Mouse (Mus musculus) limb, embryonic 15.5 days (tissue): ENCODE measurements around the gene Usp32. TPM values are rescaled to one million over a fixed set of nuclear protein-coding genes. Genes with fewer than 3 reads are reported as not detected.
"Not testable (repeated sequence)": the region's sequence is repeated elsewhere in the genome, so short reads cannot be mapped to it uniquely, and the experiment has no call there.

Experiments
- ATAC-seq: fragments of 200-750 bp; cut with Nextera tagmentation; 2 replicates; pipeline ENCODE4 v1.8.0; 2017; ENCODE audit warnings: low read depth, moderate TSS enrichment; ENCODE audit not compliant: insufficient number of reproducible peaks, low FRiP score, low TSS enrichment
- H3K27ac ChIP-seq: fragments of 300-500 bp; sonication (generic); 2 replicates; pipeline ENCODE4 v1.5.1; 2015; ENCODE audit warnings: moderate library complexity, mild to moderate bottlenecking, inconsistent platforms
- H3K27me3 ChIP-seq: fragments of 300-500 bp; sonication (generic); 2 replicates; pipeline ENCODE4 v1.6.1; 2015; ENCODE audit warnings: inconsistent platforms
- H3K36me3 ChIP-seq: fragments of 300-500 bp; sonication (generic); 2 replicates; pipeline ENCODE4 v1.6.1; 2015; ENCODE audit warnings: inconsistent platforms
- H3K4me1 ChIP-seq: fragments of 300-500 bp; sonication (generic); 2 replicates; pipeline ENCODE4 v1.6.1; 2015; ENCODE audit warnings: inconsistent platforms
- H3K4me2 ChIP-seq: fragments of 300-500 bp; sonication (generic); 2 replicates; pipeline ENCODE4 v1.6.1; 2015; ENCODE audit warnings: mild to moderate bottlenecking, inconsistent platforms
- H3K4me3 ChIP-seq: fragments of 300-500 bp; sonication (generic); 2 replicates; pipeline ENCODE4 v1.5.1; 2015; ENCODE audit warnings: mild to moderate bottlenecking, inconsistent platforms
- H3K9ac ChIP-seq: fragments of 300-500 bp; sonication (generic); 2 replicates; pipeline ENCODE4 v1.6.1; 2015; ENCODE audit warnings: inconsistent platforms
- H3K9me3 ChIP-seq: fragments of 300-500 bp; sonication (generic); 2 replicates; pipeline ENCODE4 v1.6.1; 2016; ENCODE audit warnings: inconsistent platforms
- WGBS: fragments of 180-500 bp; shearing (Covaris S2); methylation state at CpG from one replicate; pipeline ENCODE4 v1.1.7; 2015; 5-methylcytosine and 5-hydroxymethylcytosine counted together
- polyA plus RNA-seq: library from polyadenylated mRNA; unstranded; fragments of >200 nt; fragmentation: Nextera tagmentation; extraction: Ambion mirVana; gene quantifications from 2 replicates; pipeline ENCODE4 v1.2.1, GENCODE M21; 2015

Usp32 gene
- polyA plus RNA-seq, 1 experiment from 2014 or later, result 3.8 TPM

- no peak overlapping the region for H3K4me2 ChIP-seq
- no peak overlapping the region for H3K4me3 ChIP-seq
- no peaks in the 10 kb centered on the region for H3K4me1 ChIP-seq
- H3K36me3 ChIP-seq, result no peaks in the 10 kb centered on the region
- ATAC-seq, result no peak
- 81% methylated on average over 1 of the region's 1 CpGs for WGBS
- no peak overlapping the region for H3K9ac ChIP-seq
- no peak overlapping the region for H3K27ac ChIP-seq
- H3K27me3 ChIP-seq, result no peaks in the 10 kb centered on the region
- H3K9me3 ChIP-seq, result no peaks in the 10 kb centered on the region
These were observed 27.5 kb upstream of the Usp32 start for GRCm38 (mm10) chr11:85167503-85167902.

- no peak overlapping the region for H3K4me3 ChIP-seq
- no peak for ATAC-seq
These were observed 24.4 kb upstream of the Usp32 start for GRCm38 (mm10) chr11:85164371-85164770.

DNA sequence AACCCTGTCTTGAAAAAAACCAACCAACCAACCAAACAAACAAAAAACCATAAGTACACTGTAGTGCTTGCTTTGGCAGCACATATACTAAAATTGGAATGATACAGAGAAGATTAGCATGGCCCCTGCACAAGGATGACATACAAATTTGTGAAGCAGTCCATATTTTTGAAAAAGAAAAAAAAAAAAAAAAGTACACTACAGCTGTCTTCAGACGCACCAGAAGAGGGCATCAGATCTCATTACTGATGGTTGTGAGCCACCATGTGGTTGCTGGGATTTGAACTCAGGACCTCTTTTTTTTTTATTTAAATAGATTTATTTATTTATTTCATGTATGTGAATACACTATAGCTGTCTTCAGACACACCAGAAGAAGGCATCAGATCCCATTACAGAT lies 23.1 kb upstream of the Usp32 start:
- ATAC-seq, H3K27me3 ChIP-seq, H3K4me1 ChIP-seq, H3K36me3 ChIP-seq, H3K4me2 ChIP-seq, H3K27ac ChIP-seq, H3K9me3 ChIP-seq, H3K9ac ChIP-seq, H3K4me3 ChIP-seq: not testable (repeated sequence)
- WGBS, result 88% methylated on average over 1 of the region's 1 CpGs

More at GRCm38 (mm10) chr11:85164371-85164770, 24.4 kb upstream of the Usp32 start:
- Histone ChIP-seq H3K9ac (no peak overlapping the region), H3K36me3 (no peaks in the 10 kb centered on the region), H3K4me2 (no peak overlapping the region), H3K9me3 (no peaks in the 10 kb centered on the region), H3K27ac (no peak overlapping the region), H3K4me1 (no peaks in the 10 kb centered on the region), H3K27me3 (no peaks in the 10 kb centered on the region)

DNA sequence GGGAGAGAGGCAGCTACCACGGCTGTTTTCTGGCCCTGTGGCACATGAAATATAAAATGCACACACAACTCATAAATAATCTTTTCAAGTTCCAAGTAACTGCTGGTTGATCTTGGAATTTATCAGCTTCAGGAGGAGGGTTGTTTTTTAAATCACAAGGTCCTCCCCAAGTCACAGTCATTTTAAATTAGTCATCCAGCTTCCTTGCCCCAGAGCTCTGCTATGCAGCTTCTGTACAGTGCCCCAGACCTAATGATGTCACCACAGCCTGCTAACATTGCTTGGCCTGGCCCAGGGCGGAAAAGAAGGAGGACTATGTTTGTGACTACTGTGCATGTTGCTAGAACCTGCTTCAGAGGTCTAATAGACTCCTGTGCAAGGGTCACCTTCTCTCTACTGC lies 17.3 kb upstream of the Usp32 start:
- Histone ChIP-seq H3K4me1 (no peaks in the 10 kb centered on the region), H3K9ac (no peak overlapping the region), H3K27me3 (no peaks in the 10 kb centered on the region), H3K27ac (no peak overlapping the region), H3K9me3 (no peaks in the 10 kb centered on the region), H3K36me3 (no peaks in the 10 kb centered on the region), H3K4me3 (no peak overlapping the region), H3K4me2 (no peak overlapping the region)
- WGBS, result 40% methylated on average over 2 of the region's 2 CpGs
- no peak for ATAC-seq

- Histone ChIP-seq H3K9me3 (no peaks in the 10 kb centered on the region), H3K4me3 (no peak overlapping the region), H3K27me3 (no peaks in the 10 kb centered on the region), H3K27ac (no peak overlapping the region), H3K9ac (no peak overlapping the region), H3K36me3 (no peaks in the 10 kb centered on the region), H3K4me2 (no peak overlapping the region), H3K4me1 (no peaks in the 10 kb centered on the region)
- no peak for ATAC-seq
- 59% methylated on average over 2 of the region's 2 CpGs for WGBS
These were observed 12.4 kb upstream of the Usp32 start for GRCm38 (mm10) chr11:85152256-85152930.

DNA sequence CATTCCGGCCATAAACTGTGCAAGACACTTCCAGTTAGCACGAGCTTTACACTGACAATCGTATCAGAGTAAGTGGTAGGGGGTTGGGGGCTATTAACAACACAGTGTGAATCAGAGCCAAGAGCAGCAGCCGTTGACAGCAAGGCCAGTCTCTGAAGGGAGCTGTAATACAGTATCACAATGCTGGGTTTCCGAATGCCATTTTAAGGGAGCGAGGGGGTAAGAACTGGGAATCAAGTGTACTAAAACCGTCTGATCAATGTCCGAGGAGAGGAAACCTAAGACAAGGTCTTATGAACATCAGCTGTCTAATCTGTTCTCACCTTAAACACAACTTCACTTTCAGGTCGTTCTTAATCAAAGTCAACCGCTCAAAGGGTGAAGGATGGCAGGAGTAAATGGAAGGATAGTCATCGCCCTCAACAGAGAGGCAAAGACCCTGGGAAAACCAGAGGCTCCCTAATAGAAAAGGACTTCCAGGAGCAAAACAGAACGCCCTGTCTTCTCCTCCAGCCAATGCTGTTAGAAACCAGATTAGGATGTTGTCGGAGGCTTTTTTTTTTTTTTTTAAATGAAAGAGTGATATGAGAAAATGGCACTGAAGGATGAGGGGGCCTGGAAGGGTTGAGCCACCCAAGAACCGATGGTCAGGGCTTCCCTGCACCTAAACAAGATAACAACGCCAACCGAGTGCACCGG lies 1.0 kb downstream of the Usp32 start:
- H3K4me1 ChIP-seq, result peaks cover 4% of the 10 kb centered on the region; the same call in 1 of the 2 replicates
- WGBS, result 2% methylated on average over 17 of the region's 17 CpGs
- no peaks in the 10 kb centered on the region; the same call in 1 of the 2 replicates for H3K9me3 ChIP-seq
- H3K4me2 ChIP-seq, result peak overlapping the region; percentile 69
- no peak for ATAC-seq
- peak overlapping the region; percentile 88 for H3K4me3 ChIP-seq
- no peaks in the 10 kb centered on the region; the same call in 1 of the 2 replicates for H3K36me3 ChIP-seq
- no peaks in the 10 kb centered on the region for H3K27me3 ChIP-seq
- peak overlapping the region; percentile 71 for H3K9ac ChIP-seq
- peak overlapping the region; percentile 81; the same call in 1 of the 2 replicates for H3K27ac ChIP-seq

- Histone ChIP-seq H3K9ac (no peak overlapping the region), H3K36me3 (no peaks in the 10 kb centered on the region)
- ATAC-seq, result no peak
These were observed 8.4 kb downstream of the Usp32 start for GRCm38 (mm10) chr11:85131542-85131941.

DNA sequence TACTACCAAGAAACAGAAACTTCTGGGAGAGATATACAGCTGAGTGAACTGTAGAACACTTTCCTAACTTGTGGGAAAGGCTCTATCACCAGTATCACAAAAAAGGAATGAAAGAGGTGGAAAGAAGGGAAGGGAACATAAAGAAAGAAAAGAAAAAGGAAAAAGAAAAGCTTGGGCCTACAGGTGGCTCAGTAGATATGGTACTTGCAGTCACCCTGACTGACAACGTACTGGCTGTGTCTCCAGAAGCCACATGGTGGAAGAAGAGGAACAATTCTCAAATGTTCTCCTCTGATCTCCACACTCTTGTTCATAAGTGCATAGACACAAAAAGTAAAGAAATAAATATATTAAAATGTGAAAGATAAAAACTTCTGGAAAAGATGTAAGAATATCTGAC lies 11.1 kb downstream of the Usp32 start:
- Histone ChIP-seq H3K4me1 (no peaks in the 10 kb centered on the region), H3K27me3 (no peaks in the 10 kb centered on the region), H3K9ac (no peak overlapping the region), H3K36me3 (no peaks in the 10 kb centered on the region), H3K27ac (no peak overlapping the region), H3K4me2 (no peak overlapping the region), H3K9me3 (no peaks in the 10 kb centered on the region), H3K4me3 (no peak overlapping the region)
- 88% methylated on average over 1 of the region's 1 CpGs for WGBS
- no peak for ATAC-seq

More at GRCm38 (mm10) chr11:85131542-85131941, 8.4 kb downstream of the Usp32 start:
- 62% methylated on average over 2 of the region's 2 CpGs for WGBS
- Histone ChIP-seq H3K27me3 (no peaks in the 10 kb centered on the region), H3K9me3 (no peaks in the 10 kb centered on the region), H3K27ac (no peak overlapping the region), H3K4me1 (no peaks in the 10 kb centered on the region), H3K4me3 (no peak overlapping the region), H3K4me2 (no peak overlapping the region)

- Histone ChIP-seq H3K9ac (no peak overlapping the region), H3K4me2 (no peak overlapping the region), H3K27ac (no peak overlapping the region), H3K4me1 (no peaks in the 10 kb centered on the region), H3K9me3 (no peaks in the 10 kb centered on the region), H3K4me3 (no peak overlapping the region), H3K36me3 (no peaks in the 10 kb centered on the region), H3K27me3 (no peaks in the 10 kb centered on the region)
- WGBS, result 77% methylated on average over 2 of the region's 2 CpGs
- ATAC-seq, result no peak
These were observed 13.5 kb downstream of the Usp32 start for GRCm38 (mm10) chr11:85126257-85127102.

- no peaks in the 10 kb centered on the region for H3K9me3 ChIP-seq
- 77% methylated on average over 3 of the region's 3 CpGs for WGBS
- ATAC-seq, result no peak
These were observed 16.5 kb downstream of the Usp32 start for GRCm38 (mm10) chr11:85123267-85123992.

DNA sequence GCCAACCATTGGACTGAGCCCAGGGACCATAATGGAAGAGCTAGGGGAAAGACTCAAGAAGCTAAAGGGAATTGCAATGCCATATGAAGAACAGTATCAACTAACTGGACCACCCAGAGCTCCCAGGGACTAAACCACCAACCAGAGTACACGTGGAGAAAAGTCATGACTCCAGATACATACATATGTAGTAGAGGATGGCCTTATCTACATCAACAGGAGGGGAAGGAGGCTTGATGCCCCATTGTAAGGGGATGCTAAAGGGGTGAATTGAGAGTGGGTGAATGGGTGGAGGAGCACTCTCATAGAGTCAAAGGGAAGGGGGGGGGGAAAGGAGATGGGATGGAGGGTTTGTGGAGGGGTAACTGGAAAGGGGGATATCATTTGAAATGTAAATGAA lies 17.9 kb downstream of the Usp32 start:
- no peak for ATAC-seq
- no peaks in the 10 kb centered on the region for H3K9me3 ChIP-seq
- no peak overlapping the region for H3K4me2 ChIP-seq
- no peaks in the 10 kb centered on the region for H3K27me3 ChIP-seq
- no peaks in the 10 kb centered on the region for H3K36me3 ChIP-seq
- no peak overlapping the region for H3K9ac ChIP-seq
- 79% methylated on average over 1 of the region's 1 CpGs for WGBS
- H3K27ac ChIP-seq, result no peak overlapping the region
- no peak overlapping the region for H3K4me3 ChIP-seq
- no peaks in the 10 kb centered on the region for H3K4me1 ChIP-seq

More at GRCm38 (mm10) chr11:85123267-85123992, 16.5 kb downstream of the Usp32 start:
- Histone ChIP-seq H3K27me3 (no peaks in the 10 kb centered on the region), H3K27ac (no peak overlapping the region), H3K4me3 (no peak overlapping the region), H3K4me2 (no peak overlapping the region), H3K36me3 (no peaks in the 10 kb centered on the region), H3K4me1 (no peaks in the 10 kb centered on the region), H3K9ac (no peak overlapping the region)
